Mouse (Mus musculus) midbrain, embryonic 13.5 days (tissue): Measurements from ENCODE around the gene Traf3ip1. TPM values are rescaled to one million over a fixed set of nuclear protein-coding genes. Genes with fewer than 3 reads are reported as not detected.

Source experiments
- ATAC-seq: fragments of 200-750 bp; cut with Nextera tagmentation; 2 replicates; pipeline ENCODE4 v1.8.0; 2017; ENCODE audit warnings: mild to moderate bottlenecking, moderate TSS enrichment, moderate library complexity
- H3K27ac ChIP-seq: fragments of 300-500 bp; sonication (generic); 2 replicates; pipeline ENCODE4 v1.5.1; 2015; ENCODE audit warnings: inconsistent platforms, mild to moderate bottlenecking, moderate library complexity
- H3K27me3 ChIP-seq: fragments of 300-500 bp; sonication (generic); 2 replicates; pipeline ENCODE4 v1.6.1; 2015; ENCODE audit warnings: mild to moderate bottlenecking, inconsistent platforms
- H3K36me3 ChIP-seq: fragments of 300-500 bp; sonication (generic); 2 replicates; pipeline ENCODE4 v1.6.1; 2015; ENCODE audit warnings: mild to moderate bottlenecking, inconsistent platforms
- H3K4me1 ChIP-seq: fragments of 300-500 bp; sonication (generic); replicated peaks from 2 replicates; pipeline ENCODE4 v1.6.1; 2015; ENCODE audit warnings: inconsistent platforms
- H3K4me2 ChIP-seq: fragments of 300-500 bp; sonication (generic); replicated peaks from 2 replicates; pipeline ENCODE4 v1.6.1; 2015; ENCODE audit warnings: moderate library complexity, mild to moderate bottlenecking, inconsistent platforms
- H3K4me3 ChIP-seq: fragments of 300-500 bp; sonication (generic); replicated peaks from 2 replicates; pipeline ENCODE4 v1.5.1; 2015; ENCODE audit warnings: mild to moderate bottlenecking, inconsistent platforms
- H3K9ac ChIP-seq: fragments of 300-500 bp; sonication (generic); replicated peaks from 2 replicates; pipeline ENCODE4 v1.6.1; 2015; ENCODE audit warnings: mild to moderate bottlenecking, inconsistent platforms
- H3K9me3 ChIP-seq: fragments of 300-500 bp; sonication (generic); 2 replicates; pipeline ENCODE4 v1.6.1; 2016; ENCODE audit warnings: mild to moderate bottlenecking, inconsistent platforms
- WGBS: fragments of 180-500 bp; shearing (Covaris S2); methylation state at CpG from one replicate; pipeline ENCODE4 v1.1.7; 2015; 5-methylcytosine and 5-hydroxymethylcytosine counted together
- polyA plus RNA-seq: library from polyadenylated mRNA; unstranded; fragments of >200 nt; fragmentation: Nextera tagmentation; extraction: Ambion mirVana; gene quantifications from 2 replicates; pipeline ENCODE4 v1.2.1, GENCODE M21; 2015

Gene Traf3ip1
- polyA plus RNA-seq, 1 experiment from 2014 or later = 10.8 TPM

GRCm38 (mm10) chr1:91498579-91498978 is 4.1 kb downstream of the Traf3ip1 start:
- Histone ChIP-seq H3K4me3 (no peak overlapping the region), H3K4me2 (no peak overlapping the region), H3K27ac (no peak overlapping the region), H3K27me3 (peaks cover 2% of the 10 kb centered on the region; the same call in 1 of the 2 replicates), H3K36me3 (peaks cover 44% of the 10 kb centered on the region), H3K4me1 (peaks cover 25% of the 10 kb centered on the region), H3K9me3 (no peaks in the 10 kb centered on the region), H3K9ac (no peak overlapping the region)
- ATAC-seq = no peak
- WGBS = 92% methylated on average over 6 of the region's 6 CpGs

GRCm38 (mm10) chr1:91504615-91505014 is 10.2 kb downstream of the Traf3ip1 start:
- H3K27me3 ChIP-seq = no peaks in the 10 kb centered on the region
- ATAC-seq = no peak
- H3K4me1 ChIP-seq = no peaks in the 10 kb centered on the region
- WGBS = 81% methylated on average over 3 of the region's 3 CpGs
- no peak overlapping the region for H3K27ac ChIP-seq
- no peak overlapping the region for H3K9ac ChIP-seq
- no peak overlapping the region for H3K4me3 ChIP-seq
- H3K9me3 ChIP-seq = no peaks in the 10 kb centered on the region
- no peak overlapping the region for H3K4me2 ChIP-seq
- peaks cover 85% of the 10 kb centered on the region for H3K36me3 ChIP-seq

- no peaks in the 10 kb centered on the region for H3K27me3 ChIP-seq
- no peaks in the 10 kb centered on the region for H3K4me1 ChIP-seq
- H3K9me3 ChIP-seq = no peaks in the 10 kb centered on the region
- H3K27ac ChIP-seq = no peak overlapping the region
- H3K4me3 ChIP-seq = no peak overlapping the region
- ATAC-seq = no peak
- no peak overlapping the region for H3K4me2 ChIP-seq
- no peak overlapping the region for H3K9ac ChIP-seq
- 83% methylated on average over 11 of the region's 11 CpGs for WGBS
- H3K36me3 ChIP-seq = peaks cover 66% of the 10 kb centered on the region
Measured at GRCm38 (mm10) chr1:91514916-91515315, 20.5 kb downstream of the Traf3ip1 start.

GRCm38 (mm10) chr1:91515642-91516041 is 21.2 kb downstream of the Traf3ip1 start:
- H3K4me2 ChIP-seq = no peak overlapping the region
- H3K9ac ChIP-seq = no peak overlapping the region
- no peaks in the 10 kb centered on the region for H3K4me1 ChIP-seq
- H3K36me3 ChIP-seq = peaks cover 66% of the 10 kb centered on the region
- no peak for ATAC-seq
- no peak overlapping the region for H3K4me3 ChIP-seq
- H3K27ac ChIP-seq = no peak overlapping the region
- WGBS = 92% methylated on average over 6 of the region's 6 CpGs
- no peaks in the 10 kb centered on the region for H3K9me3 ChIP-seq
- H3K27me3 ChIP-seq = no peaks in the 10 kb centered on the region

GRCm38 (mm10) chr1:91523759-91524158 is 29.3 kb downstream of the Traf3ip1 start:
- H3K4me3 ChIP-seq = no peak overlapping the region
- H3K9ac ChIP-seq = no peak overlapping the region
- peaks cover 75% of the 10 kb centered on the region for H3K36me3 ChIP-seq
- no peaks in the 10 kb centered on the region for H3K9me3 ChIP-seq
- H3K4me1 ChIP-seq = no peaks in the 10 kb centered on the region
- H3K27ac ChIP-seq = no peak overlapping the region
- H3K4me2 ChIP-seq = no peak overlapping the region
- H3K27me3 ChIP-seq = no peaks in the 10 kb centered on the region
- WGBS = 18% methylated on average over 10 of the region's 10 CpGs
- ATAC-seq = peak; percentile 80

GRCm38 (mm10) chr1:91525838-91526237 is 31.4 kb downstream of the Traf3ip1 start:
- WGBS = 83% methylated on average over 14 of the region's 14 CpGs
- H3K27me3 ChIP-seq = no peaks in the 10 kb centered on the region

GRCm38 (mm10) chr1:91530166-91530565 is 35.7 kb downstream of the Traf3ip1 start:
- no peak for ATAC-seq
- no peak overlapping the region for H3K9ac ChIP-seq
- no peak overlapping the region for H3K27ac ChIP-seq
- H3K9me3 ChIP-seq = no peaks in the 10 kb centered on the region
- no peaks in the 10 kb centered on the region for H3K27me3 ChIP-seq
- H3K4me3 ChIP-seq = no peak overlapping the region
- 90% methylated on average over 9 of the region's 9 CpGs for WGBS
- no peaks in the 10 kb centered on the region for H3K4me1 ChIP-seq
- H3K36me3 ChIP-seq = peaks cover 61% of the 10 kb centered on the region
- no peak overlapping the region for H3K4me2 ChIP-seq

More at GRCm38 (mm10) chr1:91525838-91526237, 31.4 kb downstream of the Traf3ip1 start:
- Histone ChIP-seq H3K27ac (no peak overlapping the region), H3K4me3 (no peak overlapping the region), H3K4me2 (no peak overlapping the region), H3K4me1 (no peaks in the 10 kb centered on the region), H3K9me3 (no peaks in the 10 kb centered on the region), H3K9ac (no peak overlapping the region), H3K36me3 (peaks cover 73% of the 10 kb centered on the region)
- ATAC-seq = no peak

GRCm38 (mm10) chr1:91532243-91532642 is 37.8 kb downstream of the Traf3ip1 start:
- WGBS = 93% methylated on average over 4 of the region's 4 CpGs
- Histone ChIP-seq H3K4me2 (no peak overlapping the region), H3K9ac (no peak overlapping the region), H3K36me3 (peaks cover 46% of the 10 kb centered on the region), H3K27ac (no peak overlapping the region), H3K4me3 (no peak overlapping the region), H3K9me3 (no peaks in the 10 kb centered on the region), H3K4me1 (no peaks in the 10 kb centered on the region), H3K27me3 (peaks cover 5% of the 10 kb centered on the region)
- ATAC-seq = no peak

- H3K4me3 ChIP-seq = no peak overlapping the region
- peaks cover 8% of the 10 kb centered on the region for H3K27me3 ChIP-seq
- H3K9ac ChIP-seq = no peak overlapping the region
- no peak overlapping the region for H3K27ac ChIP-seq
- H3K4me2 ChIP-seq = no peak overlapping the region
- peaks cover 40% of the 10 kb centered on the region for H3K36me3 ChIP-seq
- no peaks in the 10 kb centered on the region for H3K9me3 ChIP-seq
- ATAC-seq = no peak
- no peaks in the 10 kb centered on the region for H3K4me1 ChIP-seq
- WGBS = 92% methylated on average over 5 of the region's 5 CpGs
Measured at GRCm38 (mm10) chr1:91532892-91533291, 38.4 kb downstream of the Traf3ip1 start.

GRCm38 (mm10) chr1:91533483-91533882 is 39.0 kb downstream of the Traf3ip1 start:
- H3K4me3 ChIP-seq = no peak overlapping the region
- 66% methylated on average over 2 of the region's 2 CpGs for WGBS
- no peaks in the 10 kb centered on the region for H3K9me3 ChIP-seq
- peaks cover 14% of the 10 kb centered on the region for H3K27me3 ChIP-seq
- no peaks in the 10 kb centered on the region for H3K4me1 ChIP-seq
- no peak overlapping the region for H3K9ac ChIP-seq
- H3K27ac ChIP-seq = no peak overlapping the region
- ATAC-seq = no peak
- no peak overlapping the region for H3K4me2 ChIP-seq
- H3K36me3 ChIP-seq = peaks cover 35% of the 10 kb centered on the region

- 84% methylated on average over 19 of the region's 19 CpGs for WGBS
- Histone ChIP-seq H3K27ac (no peak overlapping the region), H3K4me1 (no peaks in the 10 kb centered on the region), H3K9me3 (no peaks in the 10 kb centered on the region), H3K9ac (no peak overlapping the region), H3K4me3 (no peak overlapping the region), H3K27me3 (peaks cover 21% of the 10 kb centered on the region), H3K4me2 (no peak overlapping the region), H3K36me3 (peaks cover 32% of the 10 kb centered on the region)
- no peak for ATAC-seq
Measured at GRCm38 (mm10) chr1:91533961-91534723, 39.7 kb downstream of the Traf3ip1 start.

- H3K9me3 ChIP-seq = no peaks in the 10 kb centered on the region
- WGBS = 20% methylated on average over 17 of the region's 22 CpGs
- H3K4me1 ChIP-seq = peaks cover 21% of the 10 kb centered on the region
Measured at GRCm38 (mm10) chr1:91537786-91538569, 43.5 kb downstream of the Traf3ip1 start.

More at GRCm38 (mm10) chr1:91537786-91538569, 43.5 kb downstream of the Traf3ip1 start:
- Histone ChIP-seq H3K4me3 (no peak overlapping the region), H3K27ac (no peak overlapping the region), H3K4me2 (no peak overlapping the region), H3K36me3 (peaks cover 12% of the 10 kb centered on the region), H3K9ac (no peak overlapping the region), H3K27me3 (peaks cover 28% of the 10 kb centered on the region)
- ATAC-seq = no peak
